Mouse (Mus musculus) C2C12 (cell line): ENCODE results near the gene Zfp618.

Experiments used
- CTCF ChIP-seq: IDR thresholded peaks from one replicate; pipeline ENCODE4 v1.5.1; 2011; ENCODE audit not compliant: control insufficient read depth, insufficient read depth, insufficient read length
- MAX ChIP-seq: IDR thresholded peaks from one replicate; pipeline ENCODE4 v1.6.1; 2011; ENCODE audit warnings: mild to moderate bottlenecking, control low read depth
- USF1 ChIP-seq: IDR thresholded peaks from one replicate; pipeline ENCODE4 v1.6.1; 2011; ENCODE audit warnings: low read depth, mild to moderate bottlenecking, control low read depth, moderate library complexity

- TF ChIP-seq CTCF (no peak), MAX (no peak), USF1 (no peak)
Observed at GRCm38 (mm10) chr4:63006198-63007155, 41.1 kb downstream of the Zfp618 start.
